Mouse (Mus musculus) gastrocnemius, adult 8-10 months (tissue): ENCODE measurements around the gene Dlgap1. TPM values are rescaled to one million over a fixed set of nuclear protein-coding genes. Genes with fewer than 3 reads are reported as not detected.
"Not testable (repeated sequence)": the region's sequence is repeated elsewhere in the genome, so short reads cannot be mapped to it uniquely, and the experiment has no call there.

Experiments used
- DNase-seq, 2 experiments: peaks; one replicate each; pipeline ENCODE4 v3.0.0; 2022; ENCODE audit warnings: low spot score in 2 of 2
- total RNA-seq, 4 experiments: library from RNA; stranded (reverse); gene quantifications; 2 replicates each; pipeline ENCODE4 v1.2.4; 2022

Gene Dlgap1
- total RNA-seq, 4 experiments from 2014 or later = 0.10 to 0.51 (median 0.30) TPM

- no peak for DNase-seq
Measured at GRCm38 (mm10) chr17:70797773-70798045, 828.8 kb downstream of the Dlgap1 start.

- no peak for DNase-seq
Measured at GRCm38 (mm10) chr17:70799266-70799665, 830.4 kb downstream of the Dlgap1 start.

GRCm38 (mm10) chr17:70802022-70802421, 833.1 kb downstream of the Dlgap1 start:
- DNase-seq = no peak

- DNase-seq = no peak
Measured at GRCm38 (mm10) chr17:70805866-70806265, 837.0 kb downstream of the Dlgap1 start.

- no peak for DNase-seq
Measured at GRCm38 (mm10) chr17:70806600-70806999, 837.7 kb downstream of the Dlgap1 start.

- DNase-seq = no peak
Measured at GRCm38 (mm10) chr17:70807885-70808284, 839.0 kb downstream of the Dlgap1 start.

- DNase-seq = no peak
Measured at GRCm38 (mm10) chr17:70808837-70809236, 840.0 kb downstream of the Dlgap1 start.

- DNase-seq = no peak
Measured at GRCm38 (mm10) chr17:70809776-70810175, 840.9 kb downstream of the Dlgap1 start.

GRCm38 (mm10) chr17:70810795-70811194, 841.9 kb downstream of the Dlgap1 start:
- DNase-seq = no peak

GRCm38 (mm10) chr17:70815001-70815400, 846.1 kb downstream of the Dlgap1 start:
- DNase-seq = no peak

GRCm38 (mm10) chr17:70817862-70818451, 849.1 kb downstream of the Dlgap1 start:
- DNase-seq = no peak

- DNase-seq = no peak
Measured at GRCm38 (mm10) chr17:70823083-70823482, 854.2 kb downstream of the Dlgap1 start.

GRCm38 (mm10) chr17:70826227-70826626, 857.4 kb downstream of the Dlgap1 start:
- DNase-seq = no peak

GRCm38 (mm10) chr17:70827463-70828179, 858.7 kb downstream of the Dlgap1 start:
- DNase-seq = not testable (repeated sequence)

GRCm38 (mm10) chr17:70828180-70828528, 859.3 kb downstream of the Dlgap1 start:
- no peak for DNase-seq

GRCm38 (mm10) chr17:70828569-70828968, 859.7 kb downstream of the Dlgap1 start:
- DNase-seq = no peak

GRCm38 (mm10) chr17:70829217-70829616, 860.3 kb downstream of the Dlgap1 start:
- DNase-seq = no peak

- DNase-seq = no peak
Measured at GRCm38 (mm10) chr17:70829943-70830715, 861.3 kb downstream of the Dlgap1 start.

GRCm38 (mm10) chr17:70831591-70831990, 862.7 kb downstream of the Dlgap1 start:
- no peak for DNase-seq

GRCm38 (mm10) chr17:70832544-70832943, 863.7 kb downstream of the Dlgap1 start:
- DNase-seq = peak in 1 of 2 experiments; percentile 14

GRCm38 (mm10) chr17:70834430-70834965, 865.6 kb downstream of the Dlgap1 start:
- no peak for DNase-seq

- DNase-seq = no peak
Measured at GRCm38 (mm10) chr17:70835071-70835790, 866.4 kb downstream of the Dlgap1 start.
